Mouse (Mus musculus) cerebellum, adult 2 months (tissue): ENCODE measurements around the gene Ptov1.

Experiments used
- CTCF ChIP-seq: fragments of 200-500 bp; IDR thresholded peaks from 2 replicates; pipeline ENCODE4 v1.5.1; 2011; ENCODE audit warnings: low read depth, mild to moderate bottlenecking, control low read depth, low read length, moderate library complexity, borderline replicate concordance; ENCODE audit not compliant: insufficient read depth
- POLR2A ChIP-seq: fragments of 200-500 bp; IDR thresholded peaks from 2 replicates; pipeline ENCODE4 v1.6.1; 2011; ENCODE audit warnings: low read length, control low read depth, borderline replicate concordance; ENCODE audit not compliant: insufficient read depth

DNA sequence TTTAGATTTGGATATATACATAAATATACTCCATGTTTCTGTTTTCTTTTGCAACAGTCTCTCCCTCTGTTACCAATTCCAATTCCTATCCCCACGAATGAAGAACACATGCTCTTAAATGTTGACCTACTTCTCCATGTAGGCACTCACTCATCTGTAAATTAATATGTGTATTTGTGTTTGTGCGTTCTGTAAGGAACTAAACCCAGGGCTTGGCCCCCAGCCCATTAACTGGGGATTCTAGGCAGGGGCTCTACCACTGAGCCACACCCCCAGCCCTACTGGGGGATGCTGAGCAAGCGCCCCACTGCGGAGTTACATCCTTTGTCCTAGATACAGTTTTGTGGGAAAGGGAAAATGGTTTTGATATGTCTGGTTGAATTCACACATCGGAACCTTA is 49.5 kb upstream of the Ptov1 start:
- TF ChIP-seq CTCF (no peak), POLR2A (no peak)
